Mouse (Mus musculus) thymus, postnatal 10 days (tissue): ENCODE measurements around the gene Ergic1.
A peak's percentile ranks its signal among the peaks of the same experiment; 100 is the strongest.

Source experiments
- DNase-seq, 2 experiments: peaks; one replicate each; pipeline ENCODE4 v3.0.0; 2021; ENCODE audit warnings: low spot score in 2 of 2

Ergic1 gene

GRCm38 (mm10) chr17:26660192-26660912 is 99.1 kb downstream of the Ergic1 start:
- peak; percentile 64 to 78 for DNase-seq

GRCm38 (mm10) chr17:26662204-26662603 is 100.9 kb downstream of the Ergic1 start:
- no peak for DNase-seq

GRCm38 (mm10) chr17:26662978-26663683 is 101.8 kb downstream of the Ergic1 start, which contains the start of gene Atp6v0e:
Gene Atp6v0e, plus strand, starts transcription at chr17:26663231.
- peak; percentile 88 to 98 for DNase-seq

DNA sequence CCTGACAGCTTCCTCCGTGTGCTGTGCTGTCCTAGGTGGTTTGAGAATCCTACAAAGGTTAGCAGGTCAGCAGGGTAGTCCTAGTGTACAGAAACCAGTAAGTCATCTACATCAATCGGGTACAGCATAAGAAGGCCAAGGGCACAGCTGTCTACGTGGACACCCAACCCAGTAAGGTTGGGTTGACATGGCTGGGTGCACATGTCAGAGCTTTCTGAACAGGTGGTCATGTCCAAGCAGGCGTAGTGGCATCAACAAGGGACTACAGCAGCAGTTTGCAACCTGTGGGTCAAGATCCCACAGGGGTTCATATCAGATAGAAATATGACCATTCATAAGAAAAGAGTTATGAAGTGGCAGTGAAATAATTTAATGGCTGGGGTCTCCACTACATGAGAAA is 104.3 kb downstream of the Ergic1 start:
- no peak for DNase-seq

DNA sequence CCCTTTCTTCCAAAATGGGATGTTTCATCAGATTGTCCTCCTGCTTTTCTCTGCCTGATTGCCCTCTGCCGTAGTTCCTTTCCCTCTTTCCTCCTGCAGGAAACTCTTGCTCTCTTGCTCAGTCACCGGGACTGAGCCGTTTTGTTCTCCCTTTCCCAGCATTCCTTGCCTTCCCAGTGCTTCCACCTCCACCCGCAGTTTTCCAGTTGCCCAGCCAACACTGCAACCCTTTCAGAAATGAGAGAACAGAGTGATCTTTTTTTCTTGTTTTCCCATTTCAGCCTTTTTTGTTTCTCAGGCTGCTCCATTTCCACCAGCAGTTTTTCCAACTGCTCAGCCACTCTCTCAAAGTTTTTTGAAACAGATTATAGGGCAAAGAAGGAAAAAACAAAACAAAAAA is 110.0 kb downstream of the Ergic1 start:
- no peak for DNase-seq

- no peak for DNase-seq
Measured at GRCm38 (mm10) chr17:26675845-26676244, 114.6 kb downstream of the Ergic1 start.

DNA sequence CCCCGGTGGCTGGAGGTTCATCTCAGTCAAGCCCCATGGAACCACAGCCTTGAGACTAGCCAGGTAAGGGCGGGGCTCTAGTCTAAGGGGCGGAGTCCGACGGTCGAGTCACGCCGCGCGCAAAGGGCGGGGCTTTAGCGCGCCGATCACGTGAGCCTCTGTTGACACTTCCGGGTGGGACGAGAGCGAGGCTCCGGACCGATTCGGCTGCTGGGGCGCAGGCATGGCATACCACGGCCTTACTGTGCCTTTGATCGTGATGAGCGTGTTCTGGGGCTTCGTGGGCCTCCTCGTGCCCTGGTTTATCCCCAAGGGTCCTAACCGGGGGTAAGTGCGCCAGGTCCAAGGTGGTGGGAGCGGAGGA is 114.9 kb downstream of the Ergic1 start:
- DNase-seq, result peak; percentile 85 to 88

DNA sequence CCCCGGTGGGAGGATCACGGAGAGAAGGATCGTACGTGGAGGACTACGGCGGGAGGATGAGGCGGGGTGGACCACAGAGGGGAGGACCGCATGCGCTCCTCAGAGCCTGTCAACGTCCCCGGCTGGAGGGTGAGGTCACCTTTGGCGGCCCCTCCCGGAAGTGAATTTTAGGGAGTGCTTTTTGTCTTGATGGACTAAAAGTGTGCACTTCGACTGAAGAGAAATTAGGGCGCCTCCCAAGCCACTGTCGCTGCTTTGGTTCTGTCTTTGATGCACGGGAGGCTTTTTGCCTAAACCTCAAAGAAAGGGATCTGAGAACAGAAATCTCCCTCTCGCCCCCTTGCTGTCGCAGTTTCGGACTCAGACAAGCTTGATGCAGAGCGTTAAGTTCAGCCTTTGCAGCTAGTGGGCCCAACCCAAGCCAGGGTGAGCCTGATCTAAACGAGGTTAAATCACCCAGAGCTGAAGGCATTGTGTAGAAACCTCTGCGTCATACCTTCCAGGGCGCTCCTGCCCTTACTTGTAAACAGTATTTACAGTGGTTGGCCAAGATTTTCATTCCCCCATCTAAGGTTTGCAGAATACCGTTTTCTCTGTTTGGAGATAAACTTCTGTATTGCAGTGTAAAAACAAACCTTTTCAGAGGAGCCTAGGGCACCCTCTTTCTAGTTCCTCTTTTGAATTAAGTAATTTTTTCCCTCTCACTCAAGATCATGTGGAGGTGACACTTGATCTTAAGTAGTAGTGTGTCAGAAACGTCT is 115.5 kb downstream of the Ergic1 start:
- peak in 1 of 2 experiments; percentile 53 for DNase-seq

GRCm38 (mm10) chr17:26677711-26678637 is 116.7 kb downstream of the Ergic1 start:
- no peak for DNase-seq

DNA sequence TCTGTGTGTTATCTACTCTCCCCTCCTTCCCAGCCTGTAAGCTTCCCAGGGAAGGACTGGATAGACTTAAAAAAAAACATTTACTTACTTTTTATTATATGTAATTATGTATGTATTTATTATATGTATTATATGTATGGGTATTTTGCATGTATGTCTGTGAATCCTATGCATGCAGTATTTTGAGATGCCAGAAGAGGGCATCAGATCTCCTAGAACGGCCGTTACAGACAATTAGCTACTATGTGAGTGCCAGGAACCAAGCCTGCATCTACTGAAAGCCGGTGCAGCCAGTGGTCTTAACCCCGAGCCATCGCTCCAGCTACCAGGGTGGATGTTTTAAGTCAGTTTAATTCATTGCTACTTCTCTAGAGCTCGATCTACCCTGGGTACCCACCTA is 120.0 kb downstream of the Ergic1 start:
- DNase-seq, result no peak

DNA sequence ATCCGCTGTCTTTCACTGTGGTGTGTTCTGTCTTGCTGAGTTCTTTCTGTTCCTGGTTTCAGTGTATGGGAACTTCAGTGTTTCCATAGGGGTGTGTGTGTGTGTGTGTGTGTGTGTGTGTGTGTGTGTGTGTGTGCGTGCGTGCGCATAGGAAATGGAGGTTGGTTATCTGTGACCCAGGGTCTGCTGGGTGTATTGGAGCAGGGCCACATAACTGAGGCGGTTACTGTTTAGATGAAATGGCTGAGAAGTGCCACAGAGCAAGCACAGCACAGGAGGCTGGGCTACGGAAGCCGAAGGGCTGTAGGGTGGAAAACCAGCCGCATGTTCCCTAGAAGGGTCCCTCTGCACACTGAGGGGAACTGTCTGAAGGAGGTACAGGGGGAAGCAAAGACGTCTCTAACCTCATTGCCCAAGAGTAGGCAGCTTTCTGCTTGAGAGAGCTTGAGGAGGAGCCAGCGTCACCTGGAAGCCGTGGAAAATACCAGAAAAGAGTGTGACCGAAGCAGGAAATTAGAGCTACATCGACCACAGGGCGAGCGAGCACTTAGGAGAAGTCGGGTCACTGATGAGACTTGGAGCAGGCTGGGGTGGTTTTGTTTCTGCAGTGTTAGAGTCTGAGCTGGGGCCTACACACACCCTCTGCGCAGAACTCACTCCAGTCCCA is 125.2 kb downstream of the Ergic1 start:
- DNase-seq, result no peak

DNA sequence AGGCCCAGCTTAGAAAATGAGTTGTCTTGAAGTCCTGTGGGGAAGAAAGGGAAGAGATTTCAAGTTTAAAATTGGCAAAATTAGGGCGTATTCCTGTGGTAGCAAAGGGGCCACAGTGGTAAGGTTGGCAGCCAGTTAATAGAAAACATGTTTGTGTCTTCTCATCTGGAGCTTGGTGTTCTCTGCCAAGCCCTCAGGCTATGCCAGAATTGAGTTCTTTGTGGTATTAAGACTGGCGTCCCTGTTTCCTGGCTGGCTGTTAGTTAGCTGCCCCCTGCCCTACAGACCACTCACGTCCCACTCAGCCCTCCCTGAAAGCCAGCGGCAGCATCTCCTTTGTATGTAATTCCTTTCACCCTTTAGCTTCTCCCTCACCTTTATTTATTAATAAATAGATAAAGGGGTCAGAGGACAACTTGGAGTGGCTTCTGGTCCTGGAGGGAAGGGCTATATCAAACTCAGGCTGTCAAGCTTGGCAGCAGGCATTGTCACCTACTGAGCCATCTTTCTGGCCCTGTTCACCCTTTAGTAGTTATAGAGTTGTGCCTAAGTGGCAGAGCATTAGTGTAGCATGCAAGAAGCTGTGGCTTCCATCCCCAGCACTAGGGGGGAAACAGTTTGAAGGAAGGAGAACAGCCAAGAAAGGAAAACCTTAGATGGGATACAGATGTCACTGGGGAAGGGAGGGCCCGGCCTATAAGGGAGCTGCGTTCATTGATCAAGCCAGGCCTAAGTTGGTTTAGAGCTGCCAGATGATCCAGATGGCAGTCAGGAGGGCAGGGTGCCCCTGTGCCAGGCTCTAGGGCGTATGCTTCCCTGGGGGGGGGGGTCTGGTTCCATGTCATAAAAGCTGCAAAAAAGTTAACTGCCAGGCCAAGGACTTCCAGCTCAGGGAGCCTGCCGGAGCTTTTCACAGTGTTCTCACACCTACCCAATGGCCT is 127.8 kb downstream of the Ergic1 start:
- no peak for DNase-seq

GRCm38 (mm10) chr17:26689810-26690209 is 128.5 kb downstream of the Ergic1 start:
- DNase-seq, result no peak

DNA sequence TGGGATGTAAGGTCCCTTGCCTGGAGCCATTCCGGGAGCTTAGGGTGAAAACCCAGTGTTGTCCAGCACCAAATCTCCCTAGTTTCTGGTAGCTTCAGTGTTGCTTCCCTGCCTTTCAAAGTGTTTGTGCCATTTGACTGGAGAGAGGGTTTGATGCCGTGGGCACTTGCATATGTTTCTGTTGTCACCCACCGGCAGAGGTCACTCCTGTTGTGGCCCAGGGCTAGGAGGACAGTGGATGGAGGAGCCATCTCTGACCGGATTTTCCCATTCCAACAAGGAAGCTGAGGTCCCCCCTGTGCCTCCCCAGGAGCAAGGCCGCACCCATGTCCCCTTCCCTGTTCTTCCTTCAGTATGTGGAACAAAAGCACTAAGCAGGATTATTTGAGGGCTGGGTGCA is 128.9 kb downstream of the Ergic1 start:
- DNase-seq, result no peak

DNA sequence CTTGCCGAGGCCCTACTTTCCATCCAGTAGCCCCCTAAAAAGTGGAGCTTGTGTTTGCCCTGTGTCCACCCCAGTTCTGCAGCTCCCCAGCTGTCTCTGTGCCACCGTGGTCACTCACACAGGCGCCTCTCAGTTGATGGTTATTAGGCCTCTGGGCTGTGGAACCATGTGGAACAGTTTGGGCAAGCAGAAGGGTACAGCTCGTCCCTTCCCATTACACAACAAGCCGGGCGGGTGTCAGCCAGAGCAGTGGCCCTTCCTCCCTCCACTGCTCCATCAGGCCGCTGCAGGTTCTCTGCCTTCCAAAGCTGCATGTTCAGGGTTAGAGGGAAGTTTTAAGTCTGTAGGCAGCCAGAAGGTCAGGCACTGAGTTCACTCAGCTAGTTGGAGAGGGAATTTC is 129.8 kb downstream of the Ergic1 start:
- no peak for DNase-seq

- DNase-seq, result no peak
Measured at GRCm38 (mm10) chr17:26693424-26693823, 132.1 kb downstream of the Ergic1 start.

- DNase-seq, result no peak
Measured at GRCm38 (mm10) chr17:26694171-26694570, 132.9 kb downstream of the Ergic1 start.

DNA sequence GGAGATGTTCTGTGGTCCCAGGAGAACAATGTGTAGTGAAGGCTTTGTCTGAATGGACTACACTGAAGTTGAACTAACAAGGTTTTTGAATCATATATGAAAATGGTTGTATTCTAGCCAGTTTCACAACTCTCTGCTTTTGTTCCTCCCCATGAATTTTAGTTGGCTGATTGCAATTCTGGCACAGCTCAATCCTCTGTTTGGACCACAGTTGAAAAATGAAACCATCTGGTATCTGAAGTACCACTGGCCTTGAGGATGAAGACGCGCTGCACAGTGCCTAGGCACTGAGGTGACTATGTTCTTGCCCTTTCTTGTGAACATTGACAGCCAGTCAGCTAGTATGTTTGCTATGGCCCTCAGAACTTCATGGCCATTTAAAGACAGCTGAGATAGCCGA is 133.9 kb downstream of the Ergic1 start:
- no peak for DNase-seq

DNA sequence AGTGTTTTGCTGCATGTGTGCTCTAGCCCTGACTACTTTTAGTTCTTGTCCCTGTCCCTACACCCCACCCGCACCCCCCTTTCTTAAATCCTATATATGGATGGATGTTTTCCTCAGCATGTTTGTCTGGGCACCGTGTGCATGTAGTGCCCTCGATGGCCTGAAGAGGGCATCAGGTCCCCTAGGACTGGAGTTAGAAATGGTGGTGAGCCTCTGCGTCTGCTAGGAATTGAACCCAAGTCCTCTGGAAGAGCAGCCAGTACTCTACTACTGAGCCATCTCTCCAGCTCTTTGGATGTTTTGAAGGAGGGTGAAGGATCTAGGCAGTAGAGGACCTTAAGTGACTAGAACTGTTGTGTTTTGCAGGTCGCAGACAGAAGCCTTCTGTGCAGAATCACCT is 137.6 kb downstream of the Ergic1 start:
- DNase-seq, result peak in 1 of 2 experiments; percentile 8
